Mouse (Mus musculus): Measurements from ENCODE around the gene Abcb9.

GRCm38 (mm10) chr5:124021701-124022100, 73.9 kb downstream of the Abcb9 start:
- TF ChIP-seq CTCF (IDR thresholded peaks at IDR 0.05; ENCODE audit: control insufficient read depth, insufficient read depth, insufficient read length) (no peak), MAX (IDR thresholded peaks at IDR 0.05) (no peak), MYOG (IDR thresholded peaks at IDR 0.05; ENCODE audit: control insufficient read depth, extremely low read depth, insufficient read length) (no peak), CEBPB (IDR thresholded peaks at IDR 0.05; ENCODE audit: low read depth) (no peak), USF1 (IDR thresholded peaks at IDR 0.05; ENCODE audit: low read depth) (no peak)

Measured in C2C12 (cell line).